Mouse (Mus musculus): ENCODE measurements around the gene Kif3a. TPM values are rescaled to one million over a fixed set of nuclear protein-coding genes. Genes with fewer than 3 reads are reported as not detected.
"Not testable (repeated sequence)": the region's sequence is repeated elsewhere in the genome, so short reads cannot be mapped to it uniquely, and the experiment has no call there.

The Kif3a gene
- polyA plus RNA-seq, 2 experiments = 38.3 to 63.7 TPM

DNA sequence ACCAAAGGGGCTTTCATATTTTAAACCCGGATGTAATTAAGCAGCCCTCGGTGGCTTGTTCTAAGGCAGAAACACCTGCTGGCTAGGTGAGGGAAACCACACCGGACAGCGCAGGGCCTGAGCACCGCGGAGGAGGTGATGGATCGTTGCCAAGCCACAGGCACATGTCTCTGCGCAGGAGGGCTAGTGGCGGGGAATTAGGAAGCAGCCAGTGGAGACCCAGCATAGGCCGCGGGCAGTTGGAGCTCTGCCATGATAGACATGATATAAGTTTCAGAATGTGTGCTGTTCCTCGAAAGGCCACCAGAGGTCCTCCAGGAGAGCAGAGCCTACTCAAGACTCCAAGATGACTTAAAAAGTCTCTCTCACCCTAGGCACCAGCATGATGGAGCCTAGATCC is 15.4 kb upstream of the Kif3a start:
- DNase-seq (ENCODE audit: low spot score) (peak; percentile 18), ATAC-seq (ENCODE audit: low FRiP score, low read depth) (no peak)
- 41% methylated on average over 12 of the region's 12 CpGs for WGBS
- H3K27ac ChIP-seq (replicated peaks; ENCODE audit: low read depth, low read length) = no peak overlapping the region
- H3K4me3 ChIP-seq (replicated peaks; ENCODE audit: low read length) = no peak overlapping the region
- no peak for TF ChIP-seq POLR2A (IDR thresholded peaks at IDR 0.05; ENCODE audit: borderline replicate concordance, extremely low read depth, insufficient read depth, insufficient read length)
- H3K4me1 ChIP-seq (ENCODE audit: control insufficient read depth, insufficient read depth, low read length) = no peaks in the 10 kb centered on the region
- no peak overlapping the region for H3K9ac ChIP-seq (ENCODE audit: low read depth, low read length, severe bottlenecking)
- no peaks in the 10 kb centered on the region for H3K27me3 ChIP-seq (ENCODE audit: control insufficient read depth, insufficient read depth, low read length)
- no peak overlapping the region for H3K4me2 ChIP-seq (replicated peaks; ENCODE audit: low read depth, low read length, severe bottlenecking)
- no peaks in the 10 kb centered on the region for H3K9me3 ChIP-seq (ENCODE audit: control insufficient read depth, low read length)
- no peaks in the 10 kb centered on the region for H3K36me3 ChIP-seq (ENCODE audit: control insufficient read depth, insufficient read depth, low read length)

DNA sequence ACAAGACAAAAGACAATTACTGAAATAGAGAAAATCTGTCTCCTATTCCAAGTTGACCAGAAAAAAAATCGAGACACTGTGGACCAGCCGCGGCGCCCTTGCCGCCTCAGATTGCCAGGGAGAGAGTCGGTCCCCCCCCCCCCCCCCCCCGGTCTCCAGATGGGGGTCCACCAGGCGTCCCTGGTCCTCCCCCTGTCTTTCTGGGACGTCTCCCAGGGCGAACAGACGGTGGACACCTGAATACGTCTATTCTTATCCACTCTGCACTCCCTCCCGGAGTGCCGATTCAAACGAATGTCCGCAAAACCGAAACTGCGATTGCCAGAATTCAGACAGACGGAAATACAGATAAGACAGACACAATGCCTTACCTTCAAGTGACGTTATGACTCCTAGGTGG is 10.7 kb upstream of the Kif3a start:
- not testable (repeated sequence) for H3K9me3 ChIP-seq (ENCODE audit: control insufficient read depth, low read length); H3K9ac ChIP-seq (ENCODE audit: low read depth, low read length, severe bottlenecking); ATAC-seq (ENCODE audit: low FRiP score, low read depth); H3K4me1 ChIP-seq (ENCODE audit: control insufficient read depth, insufficient read depth, low read length); H3K4me2 ChIP-seq (replicated peaks; ENCODE audit: low read depth, low read length, severe bottlenecking); H3K27me3 ChIP-seq (ENCODE audit: control insufficient read depth, insufficient read depth, low read length); H3K4me3 ChIP-seq (replicated peaks; ENCODE audit: low read length); H3K36me3 ChIP-seq (ENCODE audit: control insufficient read depth, insufficient read depth, low read length); H3K27ac ChIP-seq (replicated peaks; ENCODE audit: low read depth, low read length); DNase-seq (ENCODE audit: low spot score)
- 90% methylated on average over 10 of the region's 20 CpGs for WGBS

DNA sequence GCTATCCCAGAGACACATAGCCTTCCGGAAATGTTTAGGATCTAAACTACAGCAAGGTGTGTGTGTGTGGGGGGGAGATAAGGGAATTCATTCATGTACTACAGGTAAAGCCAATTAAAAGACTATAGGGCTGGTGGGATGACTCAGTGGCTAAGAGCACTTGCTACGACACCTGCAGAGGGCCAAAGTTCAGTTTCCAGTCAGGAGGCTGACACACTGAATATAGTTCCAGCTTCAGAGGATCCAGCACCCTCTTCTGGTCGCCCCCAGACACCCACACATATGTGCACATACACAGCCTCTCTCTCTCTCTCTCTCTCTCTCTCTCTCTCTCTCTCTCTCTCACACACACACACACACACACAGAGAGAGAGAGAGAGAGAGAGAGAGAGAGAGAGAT is 9.2 kb upstream of the Kif3a start:
- H3K4me3 ChIP-seq (replicated peaks; ENCODE audit: low read length); H3K27ac ChIP-seq (replicated peaks; ENCODE audit: low read depth, low read length); H3K36me3 ChIP-seq (ENCODE audit: control insufficient read depth, insufficient read depth, low read length); H3K4me1 ChIP-seq (ENCODE audit: control insufficient read depth, insufficient read depth, low read length); ATAC-seq (ENCODE audit: low FRiP score, low read depth); DNase-seq (ENCODE audit: low spot score); H3K27me3 ChIP-seq (ENCODE audit: control insufficient read depth, insufficient read depth, low read length); H3K9ac ChIP-seq (ENCODE audit: low read depth, low read length, severe bottlenecking); H3K4me2 ChIP-seq (replicated peaks; ENCODE audit: low read depth, low read length, severe bottlenecking); H3K9me3 ChIP-seq (ENCODE audit: control insufficient read depth, low read length): not testable (repeated sequence)
- 93% methylated on average over 1 of the region's 3 CpGs for WGBS

DNA sequence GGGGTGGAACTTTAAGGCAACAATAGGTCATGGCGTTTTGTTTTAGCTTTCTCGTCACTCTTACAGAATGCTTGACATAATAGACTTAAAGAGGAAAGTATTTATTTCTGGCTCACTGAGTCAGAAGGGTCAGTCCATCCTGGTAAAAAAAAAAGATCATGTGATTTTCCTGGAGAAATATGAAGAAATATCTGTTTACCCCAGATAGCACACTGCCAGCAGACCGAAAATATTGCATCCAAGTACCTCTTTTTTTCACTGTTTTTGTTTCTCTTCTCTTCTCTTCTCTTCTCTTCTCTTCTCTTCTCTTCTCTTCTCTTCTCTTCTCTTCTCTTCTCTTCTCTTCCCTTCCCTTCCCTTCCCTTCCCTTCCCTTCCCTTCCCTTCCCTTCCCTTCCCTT is 7.2 kb upstream of the Kif3a start:
- DNase-seq (ENCODE audit: low spot score); H3K9ac ChIP-seq (ENCODE audit: low read depth, low read length, severe bottlenecking); H3K4me2 ChIP-seq (replicated peaks; ENCODE audit: low read depth, low read length, severe bottlenecking); H3K4me1 ChIP-seq (ENCODE audit: control insufficient read depth, insufficient read depth, low read length); H3K36me3 ChIP-seq (ENCODE audit: control insufficient read depth, insufficient read depth, low read length); ATAC-seq (ENCODE audit: low FRiP score, low read depth); H3K27me3 ChIP-seq (ENCODE audit: control insufficient read depth, insufficient read depth, low read length); H3K9me3 ChIP-seq (ENCODE audit: control insufficient read depth, low read length); H3K4me3 ChIP-seq (replicated peaks; ENCODE audit: low read length); H3K27ac ChIP-seq (replicated peaks; ENCODE audit: low read depth, low read length): not testable (repeated sequence)
- 90% methylated on average over 1 of the region's 3 CpGs for WGBS

DNA sequence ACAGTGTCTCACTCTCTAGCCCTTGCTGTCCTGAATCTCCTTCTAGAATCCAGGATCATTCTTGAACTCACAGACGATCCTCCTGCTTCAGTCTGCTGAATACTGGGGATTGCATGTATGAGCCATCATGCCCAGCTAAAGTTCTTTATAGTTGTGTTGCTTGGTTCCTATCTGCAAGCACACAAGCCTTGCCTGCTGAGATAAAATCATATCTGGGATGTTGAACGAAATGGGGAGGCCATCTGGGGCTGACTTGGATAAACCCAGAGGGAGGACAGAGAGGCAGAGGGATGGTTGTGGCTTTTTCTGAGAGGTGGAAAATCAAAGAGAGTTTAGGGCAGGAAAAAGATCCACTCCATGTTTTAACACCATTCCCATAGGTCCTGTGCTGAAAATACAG is 5.2 kb upstream of the Kif3a start:
- no peak overlapping the region for H3K27ac ChIP-seq (replicated peaks; ENCODE audit: low read depth, low read length)
- DNase-seq (ENCODE audit: low spot score) (no peak), ATAC-seq (ENCODE audit: low FRiP score, low read depth) (no peak)
- TF ChIP-seq POLR2A (IDR thresholded peaks at IDR 0.05; ENCODE audit: borderline replicate concordance, extremely low read depth, insufficient read depth, insufficient read length) = no peak
- H3K27me3 ChIP-seq (ENCODE audit: control insufficient read depth, insufficient read depth, low read length) = no peaks in the 10 kb centered on the region
- 80% methylated on average over 2 of the region's 2 CpGs for WGBS
- no peaks in the 10 kb centered on the region for H3K9me3 ChIP-seq (ENCODE audit: control insufficient read depth, low read length)
- no peak overlapping the region for H3K9ac ChIP-seq (ENCODE audit: low read depth, low read length, severe bottlenecking)
- H3K4me3 ChIP-seq (replicated peaks; ENCODE audit: low read length) = no peak overlapping the region
- H3K4me1 ChIP-seq (ENCODE audit: control insufficient read depth, insufficient read depth, low read length) = peaks cover 5% of the 10 kb centered on the region; the same call in 1 of the 2 replicates
- no peak overlapping the region for H3K4me2 ChIP-seq (replicated peaks; ENCODE audit: low read depth, low read length, severe bottlenecking)
- no peaks in the 10 kb centered on the region for H3K36me3 ChIP-seq (ENCODE audit: control insufficient read depth, insufficient read depth, low read length)

DNA sequence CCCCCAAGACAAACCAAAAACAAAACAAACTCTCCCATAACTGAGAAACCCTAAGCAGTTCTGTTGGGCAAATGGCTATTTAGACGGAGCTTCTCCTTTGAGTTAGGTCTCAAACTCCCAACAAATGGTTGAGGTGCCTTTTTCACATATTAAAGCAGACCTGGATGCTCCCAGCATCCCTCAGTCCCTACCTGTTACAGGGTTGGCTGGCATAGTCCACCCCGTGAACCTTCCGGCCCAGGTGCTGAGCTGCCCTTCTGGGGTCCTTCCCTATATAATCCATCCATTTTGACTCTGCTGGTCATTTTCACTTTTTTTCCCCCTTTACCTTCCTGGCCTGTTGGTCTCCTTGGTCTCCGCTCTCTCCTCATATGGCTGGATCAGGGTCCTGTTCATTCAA is 533 bp upstream of the Kif3a start:
- no peaks in the 10 kb centered on the region for H3K27me3 ChIP-seq (ENCODE audit: control insufficient read depth, insufficient read depth, low read length)
- peaks cover 8% of the 10 kb centered on the region for H3K36me3 ChIP-seq (ENCODE audit: control insufficient read depth, insufficient read depth, low read length)
- peak overlapping the region; percentile 80; the same call in 1 of the 2 replicates for H3K9ac ChIP-seq (ENCODE audit: low read depth, low read length, severe bottlenecking)
- TF ChIP-seq POLR2A (IDR thresholded peaks at IDR 0.05; ENCODE audit: borderline replicate concordance, extremely low read depth, insufficient read depth, insufficient read length) = no peak
- H3K27ac ChIP-seq (replicated peaks; ENCODE audit: low read depth, low read length) = no peak overlapping the region
- H3K4me3 ChIP-seq (replicated peaks; ENCODE audit: low read length) = peak overlapping the region; percentile 82
- peaks cover 13% of the 10 kb centered on the region; the same call in 1 of the 2 replicates for H3K4me1 ChIP-seq (ENCODE audit: control insufficient read depth, insufficient read depth, low read length)
- no peak for DNase-seq (ENCODE audit: low spot score)
- ATAC-seq (ENCODE audit: low FRiP score, low read depth) = no peak
- peak overlapping the region; percentile 78 for H3K4me2 ChIP-seq (replicated peaks; ENCODE audit: low read depth, low read length, severe bottlenecking)
- no peaks in the 10 kb centered on the region for H3K9me3 ChIP-seq (ENCODE audit: control insufficient read depth, low read length)
- 85% methylated on average over 4 of the region's 4 CpGs for WGBS
